Mouse (Mus musculus) limb, embryonic 15.5 days (tissue): ENCODE measurements around the gene Tmem213. TPM values are rescaled to one million over a fixed set of nuclear protein-coding genes. Genes with fewer than 3 reads are reported as not detected.

Experiments used
- ATAC-seq: fragments of 200-750 bp; cut with Nextera tagmentation; 2 replicates; pipeline ENCODE4 v1.8.0; 2017; ENCODE audit warnings: low read depth, moderate TSS enrichment; ENCODE audit not compliant: insufficient number of reproducible peaks, low FRiP score, low TSS enrichment
- H3K27ac ChIP-seq: fragments of 300-500 bp; sonication (generic); 2 replicates; pipeline ENCODE4 v1.5.1; 2015; ENCODE audit warnings: moderate library complexity, mild to moderate bottlenecking, inconsistent platforms
- H3K27me3 ChIP-seq: fragments of 300-500 bp; sonication (generic); 2 replicates; pipeline ENCODE4 v1.6.1; 2015; ENCODE audit warnings: inconsistent platforms
- H3K36me3 ChIP-seq: fragments of 300-500 bp; sonication (generic); 2 replicates; pipeline ENCODE4 v1.6.1; 2015; ENCODE audit warnings: inconsistent platforms
- H3K4me1 ChIP-seq: fragments of 300-500 bp; sonication (generic); 2 replicates; pipeline ENCODE4 v1.6.1; 2015; ENCODE audit warnings: inconsistent platforms
- H3K4me2 ChIP-seq: fragments of 300-500 bp; sonication (generic); 2 replicates; pipeline ENCODE4 v1.6.1; 2015; ENCODE audit warnings: mild to moderate bottlenecking, inconsistent platforms
- H3K4me3 ChIP-seq: fragments of 300-500 bp; sonication (generic); 2 replicates; pipeline ENCODE4 v1.5.1; 2015; ENCODE audit warnings: mild to moderate bottlenecking, inconsistent platforms
- H3K9ac ChIP-seq: fragments of 300-500 bp; sonication (generic); 2 replicates; pipeline ENCODE4 v1.6.1; 2015; ENCODE audit warnings: inconsistent platforms
- H3K9me3 ChIP-seq: fragments of 300-500 bp; sonication (generic); 2 replicates; pipeline ENCODE4 v1.6.1; 2016; ENCODE audit warnings: inconsistent platforms
- WGBS: fragments of 180-500 bp; shearing (Covaris S2); methylation state at CpG from one replicate; pipeline ENCODE4 v1.1.7; 2015; 5-methylcytosine and 5-hydroxymethylcytosine counted together
- polyA plus RNA-seq: library from polyadenylated mRNA; unstranded; fragments of >200 nt; fragmentation: Nextera tagmentation; extraction: Ambion mirVana; gene quantifications from 2 replicates; pipeline ENCODE4 v1.2.1, GENCODE M21; 2015

Tmem213 gene
- polyA plus RNA-seq, 1 experiment from 2014 or later: 3.1 TPM

DNA sequence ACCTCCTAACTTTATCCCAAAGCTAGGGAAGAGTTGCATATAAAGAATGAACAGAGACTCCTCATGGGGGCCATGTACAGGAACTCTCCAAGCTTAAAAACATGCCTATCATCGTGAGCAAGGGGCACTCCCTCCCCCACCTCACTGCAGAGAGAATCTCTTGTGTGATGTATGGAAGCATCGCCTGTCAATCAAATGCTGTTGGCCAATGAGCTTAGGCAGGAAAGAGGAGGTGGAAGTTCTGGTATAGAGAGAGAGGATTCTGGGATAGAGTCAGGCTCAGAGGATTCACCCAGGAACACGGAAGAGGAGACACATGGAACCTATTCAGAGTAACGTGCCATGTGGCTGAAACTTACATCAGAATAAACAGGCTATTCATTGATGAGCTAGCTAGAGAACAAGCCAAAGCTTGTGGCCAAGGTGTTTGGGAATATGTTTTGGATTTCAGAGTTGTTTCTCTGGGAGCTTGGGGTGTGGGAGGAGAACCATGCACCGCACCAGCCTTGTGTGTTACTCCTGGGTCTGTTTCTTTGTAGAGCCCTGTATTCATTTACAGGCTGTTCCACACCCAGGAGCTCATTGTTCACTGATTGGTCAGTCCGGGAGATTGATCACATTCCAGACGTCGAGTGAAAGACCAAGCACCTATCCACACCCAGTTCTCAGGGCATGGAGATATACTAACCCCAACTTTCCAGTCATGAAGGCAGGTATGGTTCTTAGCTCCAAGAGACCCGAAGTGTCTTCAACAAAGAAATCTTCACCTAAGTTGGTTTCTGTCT lies 21.6 kb upstream of the Tmem213 start:
- Histone ChIP-seq H3K9ac (no peak overlapping the region), H3K9me3 (no peaks in the 10 kb centered on the region), H3K4me3 (no peak overlapping the region), H3K4me2 (no peak overlapping the region), H3K4me1 (peaks cover 2% of the 10 kb centered on the region; the same call in 1 of the 2 replicates), H3K27ac (no peak overlapping the region), H3K36me3 (no peaks in the 10 kb centered on the region), H3K27me3 (no peaks in the 10 kb centered on the region)
- WGBS: 70% methylated on average over 9 of the region's 9 CpGs
- ATAC-seq: no peak

DNA sequence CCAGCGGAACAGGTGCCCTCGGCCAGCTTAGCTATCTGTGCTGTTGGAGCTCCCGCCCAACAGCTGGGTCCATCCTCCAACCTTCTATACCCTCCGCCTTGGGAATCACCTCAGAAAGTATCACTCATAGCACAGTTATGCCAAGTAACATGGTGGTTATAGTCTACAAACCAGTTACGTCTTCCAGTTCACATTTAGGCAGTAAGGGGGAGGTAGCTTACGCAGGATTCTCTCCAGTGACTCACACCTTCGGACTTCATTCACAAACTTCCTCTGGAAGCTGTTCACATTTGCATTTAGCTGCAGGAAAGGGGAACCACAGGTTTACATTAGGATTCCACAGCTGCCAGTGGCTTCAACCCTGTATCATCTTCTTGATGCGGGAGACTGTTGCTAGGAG lies 16.5 kb upstream of the Tmem213 start:
- H3K27ac ChIP-seq: no peak overlapping the region
- H3K9me3 ChIP-seq: no peaks in the 10 kb centered on the region
- 93% methylated on average over 8 of the region's 8 CpGs for WGBS
- no peak overlapping the region for H3K4me3 ChIP-seq
- H3K9ac ChIP-seq: no peak overlapping the region
- H3K27me3 ChIP-seq: no peaks in the 10 kb centered on the region
- no peaks in the 10 kb centered on the region for H3K36me3 ChIP-seq
- no peak for ATAC-seq
- no peak overlapping the region for H3K4me2 ChIP-seq
- no peaks in the 10 kb centered on the region for H3K4me1 ChIP-seq

DNA sequence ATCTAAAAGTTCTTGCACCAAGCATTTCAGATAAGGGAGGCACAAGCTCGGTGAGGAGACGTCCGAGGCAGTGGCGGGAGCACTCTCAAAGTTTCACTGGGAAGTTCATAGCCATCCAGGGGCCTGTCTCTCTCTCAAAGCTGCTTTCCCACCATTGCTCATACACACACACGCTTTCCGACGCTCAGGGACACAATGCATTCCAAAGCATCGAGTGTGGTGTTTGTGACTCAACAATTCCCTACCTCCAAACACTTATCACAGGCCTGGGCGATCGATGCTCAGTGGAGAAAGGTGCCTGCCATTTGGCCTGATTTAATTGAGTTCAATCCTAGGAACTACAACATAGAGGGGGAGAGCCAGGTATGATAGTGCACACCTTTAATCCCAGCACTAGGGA lies 14.4 kb upstream of the Tmem213 start:
- WGBS: 92% methylated on average over 10 of the region's 10 CpGs
- Histone ChIP-seq H3K27ac (no peak overlapping the region), H3K4me2 (no peak overlapping the region), H3K9me3 (no peaks in the 10 kb centered on the region), H3K4me1 (no peaks in the 10 kb centered on the region), H3K9ac (no peak overlapping the region), H3K36me3 (no peaks in the 10 kb centered on the region), H3K4me3 (no peak overlapping the region), H3K27me3 (no peaks in the 10 kb centered on the region)
- no peak for ATAC-seq

DNA sequence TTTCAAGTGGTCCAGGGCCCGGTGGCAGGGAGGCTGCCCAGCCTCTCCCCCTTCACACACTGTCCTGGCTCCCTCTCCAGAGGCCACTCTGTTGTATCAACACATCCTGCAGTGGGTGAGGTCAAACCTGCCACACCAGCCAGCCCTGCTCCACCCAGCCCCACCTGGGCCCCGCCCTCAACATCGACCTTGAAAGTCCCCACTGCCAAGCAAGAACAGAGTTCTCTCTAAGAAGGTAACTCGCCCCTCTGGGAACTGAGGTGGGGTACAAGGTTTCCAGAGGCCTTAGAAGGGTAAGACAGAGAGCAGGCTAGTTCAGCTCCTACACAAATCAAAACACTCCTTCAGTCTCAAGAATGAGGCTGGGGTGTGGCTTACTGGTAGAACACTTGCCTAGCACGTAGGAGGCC lies 12.1 kb upstream of the Tmem213 start:
- Histone ChIP-seq H3K27me3 (no peaks in the 10 kb centered on the region), H3K27ac (peak overlapping the region; percentile 17; the same call in 1 of the 2 replicates), H3K4me2 (no peak overlapping the region), H3K36me3 (no peaks in the 10 kb centered on the region), H3K9me3 (no peaks in the 10 kb centered on the region), H3K9ac (no peak overlapping the region), H3K4me1 (no peaks in the 10 kb centered on the region), H3K4me3 (no peak overlapping the region)
- WGBS: 52% methylated on average over 5 of the region's 5 CpGs
- no peak; the same call in 1 of the 2 replicates for ATAC-seq

DNA sequence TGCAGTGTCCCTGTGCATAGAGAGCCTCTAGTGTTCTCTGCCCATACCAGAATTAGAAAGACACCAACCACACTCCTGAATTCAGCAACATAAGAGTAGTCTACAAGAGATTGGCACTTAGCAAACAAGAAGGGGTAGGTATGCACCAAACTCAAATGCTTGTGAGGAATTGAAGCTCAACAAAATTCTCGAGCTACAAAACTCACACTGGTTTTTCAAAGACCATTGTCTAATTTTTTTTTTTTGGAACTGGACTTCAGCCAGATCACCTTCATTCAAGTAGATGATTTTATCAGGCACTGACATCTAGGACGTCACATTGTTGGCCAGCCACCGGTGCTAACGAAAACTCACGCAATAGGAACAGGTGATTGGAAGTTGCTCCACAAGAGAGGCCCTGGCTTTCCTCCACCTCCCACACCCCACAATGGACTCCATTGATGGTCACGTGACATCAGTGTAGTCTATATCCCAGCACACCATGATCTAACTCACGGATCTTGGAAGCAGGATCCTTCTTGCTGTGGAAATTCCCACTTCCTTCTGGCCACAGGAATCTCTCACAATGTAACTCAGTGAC lies 6.7 kb upstream of the Tmem213 start:
- Histone ChIP-seq H3K9ac (no peak overlapping the region), H3K27me3 (no peaks in the 10 kb centered on the region), H3K27ac (no peak overlapping the region), H3K4me1 (peaks cover 6% of the 10 kb centered on the region), H3K4me3 (no peak overlapping the region), H3K4me2 (no peak overlapping the region), H3K9me3 (no peaks in the 10 kb centered on the region), H3K36me3 (no peaks in the 10 kb centered on the region)
- WGBS: 86% methylated on average over 7 of the region's 7 CpGs
- ATAC-seq: no peak

DNA sequence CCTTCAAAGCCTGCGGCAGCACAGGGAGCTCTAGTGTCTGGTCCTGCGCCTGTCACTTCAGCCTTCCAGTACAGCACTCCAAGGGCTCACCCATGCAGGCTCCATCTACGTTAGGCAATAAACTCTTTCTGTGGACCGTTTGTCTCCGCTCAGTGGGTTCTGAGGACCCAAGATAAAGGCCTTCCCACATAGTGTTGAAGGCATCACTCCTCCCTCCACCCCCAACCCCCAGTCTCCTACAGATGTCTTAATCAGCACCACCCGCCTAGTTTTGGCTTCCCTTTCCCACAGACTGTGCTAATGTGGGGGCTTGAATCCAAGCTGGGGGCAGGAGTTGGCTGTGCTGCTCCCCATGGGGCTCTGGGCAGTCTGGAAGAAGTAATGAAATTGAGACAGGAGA lies 5.3 kb upstream of the Tmem213 start:
- H3K27ac ChIP-seq: 0 out of 2 replicates have a peak overlapping the region, but pooled peaks have one; percentile 3
- no peak overlapping the region for H3K4me2 ChIP-seq
- no peaks in the 10 kb centered on the region for H3K27me3 ChIP-seq
- no peaks in the 10 kb centered on the region for H3K36me3 ChIP-seq
- no peak for ATAC-seq
- no peak overlapping the region for H3K4me3 ChIP-seq
- WGBS: 45% methylated on average over 6 of the region's 6 CpGs
- H3K9me3 ChIP-seq: no peaks in the 10 kb centered on the region
- H3K4me1 ChIP-seq: peaks cover 6% of the 10 kb centered on the region
- H3K9ac ChIP-seq: no peak overlapping the region

DNA sequence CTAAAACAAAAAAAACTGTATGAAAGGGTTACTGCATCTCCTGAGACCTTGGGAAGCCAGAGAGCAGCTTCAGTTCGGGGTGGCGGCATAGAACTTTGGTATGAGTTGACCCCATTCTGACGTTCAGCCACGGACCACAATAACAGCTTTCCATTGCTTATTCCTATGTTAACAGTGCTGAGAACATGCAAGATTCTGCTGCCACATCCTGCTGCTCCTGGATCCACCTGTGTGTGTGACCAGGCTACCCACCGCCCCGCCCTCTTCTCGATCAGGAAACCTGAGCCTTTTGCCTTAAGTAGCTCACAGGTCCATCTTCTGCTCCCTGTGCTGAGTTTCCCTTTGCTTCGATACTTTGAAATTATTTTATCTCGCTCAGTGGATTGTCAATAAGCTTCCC lies 3.1 kb upstream of the Tmem213 start:
- WGBS: 85% methylated on average over 9 of the region's 9 CpGs
- 0 out of 2 replicates have a peak, but pooled peaks cover 3% of the 10 kb centered on the region for H3K27me3 ChIP-seq
- H3K4me3 ChIP-seq: no peak overlapping the region
- H3K9me3 ChIP-seq: no peaks in the 10 kb centered on the region
- no peak overlapping the region for H3K27ac ChIP-seq
- no peak overlapping the region for H3K9ac ChIP-seq
- H3K4me2 ChIP-seq: no peak overlapping the region
- no peaks in the 10 kb centered on the region for H3K36me3 ChIP-seq
- no peak for ATAC-seq
- H3K4me1 ChIP-seq: peaks cover 16% of the 10 kb centered on the region

DNA sequence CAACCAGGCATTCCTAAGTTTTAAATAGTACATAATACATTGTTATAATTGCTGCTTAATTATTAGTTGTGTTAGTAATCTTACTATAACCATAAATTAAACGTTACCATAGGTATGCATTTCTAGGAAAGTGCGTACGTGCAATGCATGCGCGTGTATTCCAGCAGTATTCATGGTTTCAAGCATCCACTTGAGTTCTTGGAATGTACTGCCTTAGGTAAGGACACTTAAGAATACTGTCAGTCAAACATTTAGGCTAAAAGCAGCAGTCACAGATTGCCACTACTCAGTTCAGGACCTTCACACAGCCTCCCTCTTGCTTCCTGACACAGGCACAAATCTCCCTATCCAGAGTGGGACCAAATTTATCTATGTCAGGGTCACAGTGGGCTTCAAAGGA lies 606 bp upstream of the Tmem213 start:
- H3K4me1 ChIP-seq: peaks cover 16% of the 10 kb centered on the region
- H3K27ac ChIP-seq: no peak overlapping the region
- H3K9me3 ChIP-seq: no peaks in the 10 kb centered on the region
- 85% methylated on average over 5 of the region's 5 CpGs for WGBS
- H3K4me3 ChIP-seq: no peak overlapping the region
- no peak for ATAC-seq
- no peak overlapping the region for H3K9ac ChIP-seq
- 0 out of 2 replicates have a peak, but pooled peaks cover 3% of the 10 kb centered on the region for H3K27me3 ChIP-seq
- H3K36me3 ChIP-seq: no peaks in the 10 kb centered on the region
- H3K4me2 ChIP-seq: no peak overlapping the region

DNA sequence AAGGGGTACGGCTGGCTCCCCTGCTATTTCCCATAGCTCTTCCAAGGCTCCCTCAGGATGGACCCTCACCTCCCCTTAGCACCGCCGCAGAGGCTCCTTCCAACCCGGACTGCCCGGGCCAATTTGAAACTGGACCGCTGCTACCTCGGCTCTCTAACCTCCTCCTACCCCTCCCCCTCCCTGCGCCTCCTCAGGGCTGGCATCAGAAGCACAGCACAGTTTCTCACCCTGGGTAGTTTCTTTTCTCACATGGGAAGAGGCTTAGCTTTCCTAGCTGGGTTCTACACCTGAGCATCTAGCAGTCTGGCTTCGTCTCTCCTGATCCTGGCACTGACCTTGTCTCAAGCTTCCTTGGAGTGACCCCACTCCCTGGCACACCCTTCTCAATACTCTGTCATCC lies 816 bp downstream of the Tmem213 start:
- ATAC-seq: no peak
- H3K27me3 ChIP-seq: 0 out of 2 replicates have a peak, but pooled peaks cover 3% of the 10 kb centered on the region
- no peak overlapping the region for H3K9ac ChIP-seq
- no peaks in the 10 kb centered on the region for H3K9me3 ChIP-seq
- H3K27ac ChIP-seq: no peak overlapping the region
- H3K4me1 ChIP-seq: peaks cover 10% of the 10 kb centered on the region
- WGBS: 14% methylated on average over 9 of the region's 9 CpGs
- H3K4me2 ChIP-seq: no peak overlapping the region
- H3K36me3 ChIP-seq: no peaks in the 10 kb centered on the region
- H3K4me3 ChIP-seq: no peak overlapping the region

DNA sequence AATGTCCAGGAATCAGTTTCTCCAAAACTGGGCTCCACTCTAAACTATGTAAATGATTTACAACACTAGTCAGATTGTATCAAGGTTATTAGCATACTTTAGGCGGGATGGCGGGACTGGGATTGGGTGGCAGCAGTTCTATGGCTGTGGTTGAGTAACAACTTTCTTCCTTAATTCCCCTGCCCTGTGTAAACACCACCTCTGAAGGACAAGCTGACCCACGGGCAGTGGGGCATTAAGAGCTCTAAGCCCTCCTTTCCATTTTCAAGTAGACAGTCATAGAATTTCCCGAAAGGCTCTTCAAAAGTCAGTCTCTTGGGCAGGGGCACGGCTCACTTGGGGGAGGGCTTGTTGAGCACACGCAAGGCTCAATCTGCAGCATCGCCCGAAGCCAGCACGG lies 1.8 kb downstream of the Tmem213 start:
- Histone ChIP-seq H3K9ac (no peak overlapping the region), H3K4me3 (no peak overlapping the region), H3K27me3 (0 out of 2 replicates have a peak, but pooled peaks cover 3% of the 10 kb centered on the region), H3K9me3 (no peaks in the 10 kb centered on the region), H3K36me3 (no peaks in the 10 kb centered on the region), H3K4me2 (no peak overlapping the region), H3K27ac (no peak overlapping the region), H3K4me1 (peaks cover 10% of the 10 kb centered on the region)
- no peak for ATAC-seq
- 70% methylated on average over 9 of the region's 9 CpGs for WGBS

DNA sequence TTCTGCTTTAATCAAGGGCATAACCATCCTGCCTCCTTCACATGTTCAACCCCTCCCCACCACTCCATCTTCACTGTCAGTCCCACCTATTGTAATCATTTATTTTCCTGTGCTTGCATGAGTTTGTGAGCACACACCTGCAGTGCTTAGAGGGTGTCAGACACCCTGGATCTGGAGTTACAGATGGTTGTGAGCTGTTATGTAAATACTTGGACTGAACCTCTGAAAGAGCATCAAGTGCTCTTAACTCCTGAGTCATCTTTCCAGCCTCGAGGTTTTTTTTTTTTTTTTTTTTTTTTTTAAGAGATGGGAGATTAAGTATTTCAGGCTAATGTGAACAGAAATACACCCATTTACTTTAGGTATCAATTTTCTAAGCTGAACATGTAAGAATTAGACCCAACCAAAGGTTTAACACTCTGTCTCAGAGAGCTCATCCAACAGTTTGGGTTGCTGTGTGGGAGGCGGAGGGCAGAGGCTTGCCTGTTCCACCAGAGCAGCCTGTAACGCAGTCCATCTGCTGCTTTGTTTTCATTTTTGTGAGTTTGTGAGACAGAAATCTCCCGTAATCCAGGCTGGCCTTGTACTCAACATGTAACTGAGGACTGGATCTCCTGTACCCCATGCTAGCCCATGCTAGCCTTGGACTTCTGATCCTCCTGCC lies 7.2 kb downstream of the Tmem213 start:
- Histone ChIP-seq H3K4me3 (no peak overlapping the region), H3K9ac (no peak overlapping the region), H3K27me3 (no peaks in the 10 kb centered on the region), H3K9me3 (no peaks in the 10 kb centered on the region), H3K27ac (no peak overlapping the region), H3K36me3 (no peaks in the 10 kb centered on the region), H3K4me1 (peaks cover 5% of the 10 kb centered on the region; the same call in 1 of the 2 replicates), H3K4me2 (no peak overlapping the region)
- no peak for ATAC-seq
- 47% methylated on average over 4 of the region's 4 CpGs for WGBS

DNA sequence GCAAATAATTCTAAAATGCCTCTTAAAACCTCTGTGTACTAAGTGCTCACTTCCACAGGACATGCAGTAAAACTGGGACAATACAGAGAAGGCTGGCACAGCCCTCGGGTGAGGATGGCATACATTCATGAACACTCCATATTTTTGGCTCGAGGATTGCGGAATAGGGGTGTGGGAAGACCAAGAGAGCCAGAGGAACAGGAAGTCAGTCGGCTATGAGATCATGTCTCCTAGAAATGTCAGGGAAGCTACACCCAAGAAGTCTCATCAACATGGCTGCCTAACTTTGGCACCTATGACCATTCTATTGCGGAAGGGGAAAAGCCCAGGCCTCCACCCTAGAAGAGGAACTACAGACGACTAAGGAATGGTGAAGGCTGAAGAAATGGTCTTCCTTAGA lies 9.3 kb downstream of the Tmem213 start:
- ATAC-seq: no peak
- Histone ChIP-seq H3K4me3 (no peak overlapping the region), H3K27me3 (no peaks in the 10 kb centered on the region), H3K4me1 (peaks cover 7% of the 10 kb centered on the region; the same call in 1 of the 2 replicates), H3K36me3 (no peaks in the 10 kb centered on the region), H3K9me3 (no peaks in the 10 kb centered on the region), H3K4me2 (no peak overlapping the region), H3K27ac (no peak overlapping the region), H3K9ac (no peak overlapping the region)
- WGBS: 88% methylated on average over 6 of the region's 6 CpGs
